Mouse (Mus musculus) liver, embryonic 14.5 days (tissue): ENCODE results near the gene Tet3. TPM values are rescaled to one million over a fixed set of nuclear protein-coding genes. Genes with fewer than 3 reads are reported as not detected.

Source experiments
- ATAC-seq: fragments of 200-750 bp; cut with Nextera tagmentation; 2 replicates; pipeline ENCODE4 v1.8.0; 2017; ENCODE audit warnings: moderate number of reproducible peaks, mild to moderate bottlenecking, moderate library complexity; ENCODE audit not compliant: insufficient read depth
- DNase-seq, 3 experiments: peaks; one replicate each; pipeline ENCODE4 v3.0.0-alpha.2; 2012 to 2013; ENCODE audit warnings: low read depth in 3 of 3, low spot score in 3 of 3
- H3K27ac ChIP-seq: fragments of 300-500 bp; sonication (generic); 2 replicates; pipeline ENCODE4 v1.5.1; 2014; ENCODE audit warnings: moderate library complexity, mild to moderate bottlenecking, control low read depth, inconsistent platforms
- H3K27me3 ChIP-seq: fragments of 300-500 bp; sonication (generic); 2 replicates; pipeline ENCODE4 v1.6.1; 2014; ENCODE audit warnings: mild to moderate bottlenecking, low read length, moderate library complexity; ENCODE audit not compliant: control insufficient read depth, insufficient read depth
- H3K36me3 ChIP-seq: fragments of 300-500 bp; sonication (generic); replicated peaks from 2 replicates; pipeline ENCODE4 v1.6.1; 2014; ENCODE audit warnings: low read depth; ENCODE audit not compliant: control insufficient read depth, insufficient read depth
- H3K4me1 ChIP-seq, 2 experiments: fragments of 200-500 bp in 1 of 2; fragments of 300-500 bp in 1 of 2; sonication (generic) in 1 of 2; replicated peaks; 2 replicates each; pipeline ENCODE4 v1.6.1; 2012 to 2014; ENCODE audit warnings: antibody characterized with exemption in 1 of 2, inconsistent platforms in 1 of 2, low read length in 1 of 2; ENCODE audit not compliant: control insufficient read depth in 2 of 2, insufficient read depth in 2 of 2
- H3K4me2 ChIP-seq: fragments of 300-500 bp; sonication (generic); 2 replicates; pipeline ENCODE4 v1.6.1; 2014; ENCODE audit warnings: low read depth, mild to moderate bottlenecking, control low read depth, moderate library complexity
- H3K4me3 ChIP-seq, 2 experiments: fragments of 200-500 bp in 1 of 2; fragments of 300-500 bp in 1 of 2; sonication (generic) in 1 of 2; 2 replicates each; pipeline ENCODE4 v1.5.1; 2012 to 2014; ENCODE audit warnings: low read depth in 2 of 2, low read length in 2 of 2, mild to moderate bottlenecking in 2 of 2, control low read depth in 1 of 2, inconsistent platforms in 1 of 2, moderate library complexity in 1 of 2; ENCODE audit not compliant: insufficient read depth in 1 of 2
- H3K9ac ChIP-seq: fragments of 300-500 bp; sonication (generic); replicated peaks from 2 replicates; pipeline ENCODE4 v1.6.1; 2014; ENCODE audit warnings: mild to moderate bottlenecking, control low read depth, moderate library complexity
- H3K9me3 ChIP-seq: fragments of 300-500 bp; sonication (generic); 2 replicates; pipeline ENCODE4 v1.6.1; 2016; ENCODE audit warnings: low read length, mixed read lengths; ENCODE audit not compliant: control insufficient read depth
- CTCF ChIP-seq: IDR thresholded peaks from 2 replicates; pipeline ENCODE4 v1.5.1; 2016; ENCODE audit warnings: antibody characterized with exemption, low read depth, control low read depth
- EP300 ChIP-seq: IDR thresholded peaks from 2 replicates; pipeline ENCODE4 v1.6.1; 2016; ENCODE audit warnings: antibody characterized with exemption, low read depth
- WGBS: fragments of 180-500 bp; shearing (Covaris S2); extraction: QIAGEN DNeasy Blood & Tissue Kit; methylation state at CpG from one replicate; pipeline ENCODE4 v1.1.7; 2014; ENCODE audit not compliant: insufficient replicate concordance; 5-methylcytosine and 5-hydroxymethylcytosine counted together
- polyA plus RNA-seq, 2 experiments: library from polyadenylated mRNA; depleted of rRNA in 1 of 2; stranded (reverse) in 1 of 2; unstranded in 1 of 2; fragments of >200 nt; fragmentation: Nextera tagmentation in 1 of 2; extraction: Ambion mirVana in 1 of 2; gene quantifications; 2 replicates each; pipeline versions ENCODE4 v1.2.1 to v1.2.3; 2012 to 2014

Tet3 gene
- polyA plus RNA-seq, 2 experiments, result 3.1 to 7.7 TPM

- no peak for DNase-seq
- Histone ChIP-seq H3K27me3 (no peaks in the 10 kb centered on the region), H3K27ac (no peak overlapping the region), H3K4me3 (no peak overlapping the region), H3K9me3 (no peaks in the 10 kb centered on the region), H3K36me3 (no peaks in the 10 kb centered on the region; the same call in 1 of the 2 replicates), H3K4me1 (peaks cover 6 to 25% of the 10 kb centered on the region in 2 experiments; a peak in 3 of 4 replicates), H3K9ac (no peak overlapping the region), H3K4me2 (no peak overlapping the region)
- TF ChIP-seq EP300 (no peak), CTCF (no peak)
- no peak for ATAC-seq
- 72% methylated on average over 12 of the region's 12 CpGs for WGBS
Observed at GRCm38 (mm10) chr6:83415356-83415940, 43.4 kb downstream of the Tet3 start.

- Histone ChIP-seq H3K4me2 (no peak overlapping the region), H3K27me3 (no peaks in the 10 kb centered on the region), H3K36me3 (no peaks in the 10 kb centered on the region; the same call in 1 of the 2 replicates), H3K4me3 (no peak overlapping the region), H3K27ac (no peak overlapping the region), H3K9me3 (no peaks in the 10 kb centered on the region), H3K9ac (no peak overlapping the region), H3K4me1 (peaks cover 9 to 29% of the 10 kb centered on the region in 2 experiments; a peak in 3 of 4 replicates)
- no peak for ATAC-seq
- WGBS, result 80% methylated on average over 9 of the region's 9 CpGs
- DNase-seq, result no peak
- TF ChIP-seq EP300, result no peak
- no peak for TF ChIP-seq CTCF
Observed at GRCm38 (mm10) chr6:83414601-83415355, 44.1 kb downstream of the Tet3 start.

GRCm38 (mm10) chr6:83413686-83414085 is 45.2 kb downstream of the Tet3 start:
- no peak overlapping the region for H3K9ac ChIP-seq
- no peak for TF ChIP-seq EP300
- no peak for TF ChIP-seq CTCF
- 73% methylated on average over 1 of the region's 1 CpGs for WGBS
- H3K27me3 ChIP-seq, result no peaks in the 10 kb centered on the region
- H3K4me3 ChIP-seq, result no peak overlapping the region
- DNase-seq (no peak), ATAC-seq (no peak)
- no peaks in the 10 kb centered on the region for H3K9me3 ChIP-seq
- H3K36me3 ChIP-seq, result no peaks in the 10 kb centered on the region; the same call in 1 of the 2 replicates
- H3K4me2 ChIP-seq, result no peak overlapping the region
- H3K27ac ChIP-seq, result no peak overlapping the region
- peaks cover 9 to 32% of the 10 kb centered on the region in 2 experiments; a peak in 3 of 4 replicates for H3K4me1 ChIP-seq

- 46% methylated on average over 5 of the region's 5 CpGs for WGBS
- H3K27ac ChIP-seq, result no peak overlapping the region
- no peaks in the 10 kb centered on the region; the same call in 1 of the 2 replicates for H3K36me3 ChIP-seq
- peaks cover 9 to 39% of the 10 kb centered on the region in 2 experiments; a peak in 3 of 4 replicates for H3K4me1 ChIP-seq
- no peaks in the 10 kb centered on the region for H3K9me3 ChIP-seq
- H3K27me3 ChIP-seq, result no peaks in the 10 kb centered on the region
- no peak for TF ChIP-seq EP300
- TF ChIP-seq CTCF, result no peak
- no peak overlapping the region for H3K4me2 ChIP-seq
- H3K4me3 ChIP-seq, result no peak overlapping the region
- H3K9ac ChIP-seq, result no peak overlapping the region
- DNase-seq, result no peak
- no peak for ATAC-seq
Observed at GRCm38 (mm10) chr6:83412854-83413401, 46.0 kb downstream of the Tet3 start.

- Histone ChIP-seq H3K4me2 (no peak overlapping the region), H3K36me3 (no peaks in the 10 kb centered on the region; the same call in 1 of the 2 replicates), H3K27ac (no peak overlapping the region), H3K9me3 (no peaks in the 10 kb centered on the region), H3K4me3 (no peak overlapping the region), H3K27me3 (no peaks in the 10 kb centered on the region), H3K4me1 (peaks cover 9 to 39% of the 10 kb centered on the region in 2 experiments; a peak in 3 of 4 replicates), H3K9ac (no peak overlapping the region)
- TF ChIP-seq CTCF (no peak), EP300 (no peak)
- DNase-seq, result no peak
- ATAC-seq, result peak; percentile 19; the same call in 1 of the 2 replicates
- 78% methylated on average over 10 of the region's 10 CpGs for WGBS
Observed at GRCm38 (mm10) chr6:83412362-83412853, 46.5 kb downstream of the Tet3 start.
